ENCODE assay signal across 20 mouse cellular contexts in genomic region chr14:124642822-124643221, GRCm38 (mm10). TPM values are rescaled to one million over a fixed set of nuclear protein-coding genes. Genes with fewer than 3 reads are reported as not detected.
DNase-seq lines count a peak whose midpoint lies in the region.
"Had no signal": no experiment of that assay in that cellular context is flagged by ENCODE, and none has a peak within 500 bp of the region (broad histone marks: within the 10 kb centered on the region; RNA-seq: fewer than 3 reads in every experiment).

No protein-coding gene starts in this region.

- DNase-seq in cerebellum, adult 8-10 months: peak; percentile 30
- no peak for DNase-seq in cerebellum, adult 9-11 months
- DNase-seq in brain, adult 2 months (ENCODE audit: low read depth, low spot score): peak; percentile 85
- peak; percentile 41 to 57 for DNase-seq in cerebellum, postnatal 14 days
- DNase-seq in telencephalon, adult 2 months (ENCODE audit: low read depth, low spot score): peak; percentile 16
- DNase-seq in layer of hippocampus, postnatal 10 days (ENCODE audit: low spot score in 2 of 2): no peak
- DNase-seq in lung, postnatal 36 days: no peak
- DNase-seq: adrenal gland, postnatal 10 days; gastrocnemius, postnatal 36 days; heart, adult 18-20 months; heart, postnatal 36 days; kidney, adult 2 months; layer of hippocampus, adult 9-11 months; liver; lung, adult 2 months; lung, postnatal 10 days; midbrain, embryonic 14.5 days; right cerebral cortex, postnatal 4 days had no signal

RNA-seq across cellular contexts. Expression of gene Fgf14, which starts 34.1 kb away (rescaled TPM):
- total RNA-seq in layer of hippocampus, postnatal 10 days (2021): 10 to 100 TPM; 29.8 to 34.5 TPM
- total RNA-seq: gastrocnemius, adult 18-20 months; gastrocnemius, postnatal 36 days; monocyte, adult 5-6 weeks had no signal

Comparison
In these comparisons a context has a peak if more than half of its experiments do, and no peak if none do; other contexts are left out.
1. DNase-seq: peak in cerebellum, adult 8-10 months (single experiment), brain, adult 2 months (single experiment), cerebellum, postnatal 14 days (2 of 2) and telencephalon, adult 2 months (single experiment); none in cerebellum, adult 9-11 months (single experiment), layer of hippocampus, postnatal 10 days (0 of 2) and lung, postnatal 36 days (single experiment).